Mouse (Mus musculus) kidney, embryonic 16.5 days (tissue): Measurements from ENCODE around the gene Coro1c. TPM values are rescaled to one million over a fixed set of nuclear protein-coding genes. Genes with fewer than 3 reads are reported as not detected.

Source experiments
- ATAC-seq: fragments of 200-750 bp; cut with Nextera tagmentation; 2 replicates; pipeline ENCODE4 v1.8.0; 2017; ENCODE audit warnings: moderate TSS enrichment; ENCODE audit not compliant: low FRiP score, low TSS enrichment
- H3K27ac ChIP-seq: fragments of 300-500 bp; sonication (generic); 2 replicates; pipeline ENCODE4 v1.5.1; 2014; ENCODE audit warnings: low read length
- H3K27me3 ChIP-seq: fragments of 300-500 bp; sonication (generic); 2 replicates; pipeline ENCODE4 v1.6.1; 2014; ENCODE audit warnings: low read length, control low read depth, mixed read lengths; ENCODE audit not compliant: insufficient read depth
- H3K36me3 ChIP-seq: fragments of 300-500 bp; sonication (generic); 2 replicates; pipeline ENCODE4 v1.6.1; 2014; ENCODE audit warnings: low read length, control low read depth, mixed read lengths; ENCODE audit not compliant: insufficient read depth
- H3K4me1 ChIP-seq: fragments of 300-500 bp; sonication (generic); 2 replicates; pipeline ENCODE4 v1.6.1; 2014; ENCODE audit warnings: low read length, control low read depth, mixed read lengths; ENCODE audit not compliant: insufficient read depth
- H3K4me2 ChIP-seq: fragments of 300-500 bp; sonication (generic); replicated peaks from 2 replicates; pipeline ENCODE4 v1.6.1; 2014; ENCODE audit warnings: low read depth, low read length
- H3K4me3 ChIP-seq: fragments of 300-500 bp; sonication (generic); 2 replicates; pipeline ENCODE4 v1.5.1; 2014; ENCODE audit warnings: mild to moderate bottlenecking, low read length
- H3K9ac ChIP-seq: fragments of 300-500 bp; sonication (generic); replicated peaks from 2 replicates; pipeline ENCODE4 v1.6.1; 2014; ENCODE audit warnings: low read length
- H3K9me3 ChIP-seq: fragments of 300-500 bp; sonication (generic); 2 replicates; pipeline ENCODE4 v1.6.1; 2016; ENCODE audit warnings: low read length, control low read depth
- WGBS: fragments of 180-500 bp; shearing (Covaris S2); extraction: QIAGEN DNeasy Blood & Tissue Kit; methylation state at CpG from one replicate; pipeline ENCODE4 v1.1.7; 2014; 5-methylcytosine and 5-hydroxymethylcytosine counted together
- polyA plus RNA-seq: library from polyadenylated mRNA; unstranded; fragments of >200 nt; fragmentation: Nextera tagmentation; extraction: Ambion mirVana; gene quantifications from 2 replicates; pipeline ENCODE4 v1.2.1, GENCODE M21; 2015

Coro1c gene
- polyA plus RNA-seq, 1 experiment from 2014 or later, result 126 TPM

GRCm38 (mm10) chr5:113910065-113910701 lies 1.6 kb upstream of the Coro1c start:
- no peak overlapping the region for H3K4me2 ChIP-seq
- H3K27ac ChIP-seq, result peak overlapping the region; percentile 59; the same call in 1 of the 2 replicates
- no peaks in the 10 kb centered on the region; the same call in 1 of the 2 replicates for H3K9me3 ChIP-seq
- H3K9ac ChIP-seq, result no peak overlapping the region
- H3K36me3 ChIP-seq, result no peaks in the 10 kb centered on the region
- WGBS, result 41% methylated on average over 10 of the region's 10 CpGs
- H3K4me1 ChIP-seq, result peaks cover 39% of the 10 kb centered on the region
- H3K4me3 ChIP-seq, result no peak overlapping the region
- H3K27me3 ChIP-seq, result no peaks in the 10 kb centered on the region
- no peak for ATAC-seq

- Histone ChIP-seq H3K9ac (peak overlapping the region; percentile 92), H3K27ac (peak overlapping the region; percentile 94), H3K9me3 (no peaks in the 10 kb centered on the region; the same call in 1 of the 2 replicates), H3K4me2 (peak overlapping the region; percentile 79), H3K4me3 (peak overlapping the region; percentile 92), H3K36me3 (no peaks in the 10 kb centered on the region), H3K4me1 (peaks cover 53% of the 10 kb centered on the region), H3K27me3 (no peaks in the 10 kb centered on the region)
- ATAC-seq, result peak; percentile 52
- WGBS, result under 1% methylated on average over 66 of the region's 69 CpGs
These were observed 581 bp downstream of the Coro1c start for GRCm38 (mm10) chr5:113907786-113908567.

- peak overlapping the region; percentile 94 for H3K27ac ChIP-seq
- peaks cover 56% of the 10 kb centered on the region for H3K4me1 ChIP-seq
- H3K9ac ChIP-seq, result peak overlapping the region; percentile 92
- no peaks in the 10 kb centered on the region; the same call in 1 of the 2 replicates for H3K9me3 ChIP-seq
- no peaks in the 10 kb centered on the region for H3K27me3 ChIP-seq
- H3K4me3 ChIP-seq, result peak overlapping the region; percentile 92
- ATAC-seq, result no peak
- WGBS, result 12% methylated on average over 17 of the region's 17 CpGs
- H3K4me2 ChIP-seq, result peak overlapping the region; percentile 79
- H3K36me3 ChIP-seq, result no peaks in the 10 kb centered on the region
These were observed 1.4 kb downstream of the Coro1c start for GRCm38 (mm10) chr5:113906958-113907735.

- no peak overlapping the region for H3K4me2 ChIP-seq
These were observed 3.6 kb downstream of the Coro1c start for GRCm38 (mm10) chr5:113904987-113905386.

GRCm38 (mm10) chr5:113902983-113903382 lies 5.6 kb downstream of the Coro1c start:
- no peak overlapping the region for H3K27ac ChIP-seq
- H3K9ac ChIP-seq, result no peak overlapping the region
- no peaks in the 10 kb centered on the region for H3K9me3 ChIP-seq
- H3K4me3 ChIP-seq, result no peak overlapping the region
- peaks cover 62% of the 10 kb centered on the region for H3K4me1 ChIP-seq
- H3K36me3 ChIP-seq, result no peaks in the 10 kb centered on the region
- no peaks in the 10 kb centered on the region for H3K27me3 ChIP-seq
- no peak for ATAC-seq
- no peak overlapping the region for H3K4me2 ChIP-seq
- whole genome bisulfite sequencing, result 73% methylated on average over 5 of the region's 5 CpGs

More at GRCm38 (mm10) chr5:113904987-113905386, 3.6 kb downstream of the Coro1c start:
- no peaks in the 10 kb centered on the region for H3K27me3 ChIP-seq
- no peak overlapping the region for H3K9ac ChIP-seq
- no peak overlapping the region for H3K4me3 ChIP-seq
- 19% methylated on average over 4 of the region's 4 CpGs for WGBS
- H3K4me1 ChIP-seq, result peaks cover 67% of the 10 kb centered on the region
- no peaks in the 10 kb centered on the region for H3K9me3 ChIP-seq
- no peaks in the 10 kb centered on the region for H3K36me3 ChIP-seq
- 0 out of 2 replicates have a peak overlapping the region, but pooled peaks have one; percentile 26 for H3K27ac ChIP-seq
- ATAC-seq, result no peak

- no peak for ATAC-seq
- Histone ChIP-seq H3K4me3 (no peak overlapping the region), H3K9ac (no peak overlapping the region), H3K36me3 (no peaks in the 10 kb centered on the region), H3K9me3 (no peaks in the 10 kb centered on the region), H3K27me3 (no peaks in the 10 kb centered on the region), H3K4me1 (peaks cover 59% of the 10 kb centered on the region), H3K4me2 (no peak overlapping the region), H3K27ac (no peak overlapping the region)
- 68% methylated on average over 6 of the region's 6 CpGs for WGBS
These were observed 6.5 kb downstream of the Coro1c start for GRCm38 (mm10) chr5:113902017-113902416.

GRCm38 (mm10) chr5:113901074-113901571 lies 7.4 kb downstream of the Coro1c start:
- H3K9me3 ChIP-seq, result no peaks in the 10 kb centered on the region
- no peak for ATAC-seq
- H3K9ac ChIP-seq, result 0 out of 2 replicates have a peak overlapping the region, but pooled peaks have one; percentile 1
- no peak overlapping the region for H3K27ac ChIP-seq
- no peak overlapping the region for H3K4me2 ChIP-seq
- peaks cover 50% of the 10 kb centered on the region for H3K4me1 ChIP-seq
- 39% methylated on average over 8 of the region's 8 CpGs for WGBS
- no peaks in the 10 kb centered on the region for H3K27me3 ChIP-seq
- H3K36me3 ChIP-seq, result no peaks in the 10 kb centered on the region
- no peak overlapping the region for H3K4me3 ChIP-seq

GRCm38 (mm10) chr5:113899543-113899942 lies 9.0 kb downstream of the Coro1c start:
- Histone ChIP-seq H3K27ac (no peak overlapping the region), H3K36me3 (no peaks in the 10 kb centered on the region), H3K27me3 (no peaks in the 10 kb centered on the region), H3K4me2 (no peak overlapping the region), H3K9ac (no peak overlapping the region), H3K4me1 (peaks cover 34% of the 10 kb centered on the region), H3K4me3 (no peak overlapping the region), H3K9me3 (no peaks in the 10 kb centered on the region)
- ATAC-seq, result no peak
- 86% methylated on average over 12 of the region's 12 CpGs for WGBS

- 77% methylated on average over 7 of the region's 7 CpGs for WGBS
- no peaks in the 10 kb centered on the region for H3K27me3 ChIP-seq
- no peak overlapping the region for H3K4me3 ChIP-seq
- H3K4me1 ChIP-seq, result peaks cover 39% of the 10 kb centered on the region
- no peak overlapping the region for H3K9ac ChIP-seq
- no peak overlapping the region for H3K27ac ChIP-seq
- ATAC-seq, result no peak
- no peaks in the 10 kb centered on the region for H3K36me3 ChIP-seq
- no peak overlapping the region for H3K4me2 ChIP-seq
- no peaks in the 10 kb centered on the region for H3K9me3 ChIP-seq
These were observed 16.6 kb downstream of the Coro1c start for GRCm38 (mm10) chr5:113892005-113892404.
